Mouse (Mus musculus): ENCODE data around the gene Hist1h4m. TPM values are rescaled to one million over a fixed set of nuclear protein-coding genes. Genes with fewer than 3 reads are reported as not detected.
A peak's percentile ranks its signal among the peaks of the same experiment; 100 is the strongest.

Gene Hist1h4m
- polyA plus RNA-seq, 1 experiment: not detected

- no peak overlapping the region for H3K27ac ChIP-seq (ENCODE audit: insufficient read depth, low read depth, low read length)
- TF ChIP-seq POLR2A (IDR thresholded peaks at IDR 0.05; ENCODE audit: insufficient read depth, low read depth, low read length) (no peak), CTCF (IDR thresholded peaks at IDR 0.05; ENCODE audit: insufficient read depth, low read depth, low read length) (no peak)
- WGBS: 62% methylated on average over 3 of the region's 3 CpGs
Measured at GRCm38 (mm10) chr13:21852215-21852945, 40.8 kb downstream of the Hist1h4m start.

DNA sequence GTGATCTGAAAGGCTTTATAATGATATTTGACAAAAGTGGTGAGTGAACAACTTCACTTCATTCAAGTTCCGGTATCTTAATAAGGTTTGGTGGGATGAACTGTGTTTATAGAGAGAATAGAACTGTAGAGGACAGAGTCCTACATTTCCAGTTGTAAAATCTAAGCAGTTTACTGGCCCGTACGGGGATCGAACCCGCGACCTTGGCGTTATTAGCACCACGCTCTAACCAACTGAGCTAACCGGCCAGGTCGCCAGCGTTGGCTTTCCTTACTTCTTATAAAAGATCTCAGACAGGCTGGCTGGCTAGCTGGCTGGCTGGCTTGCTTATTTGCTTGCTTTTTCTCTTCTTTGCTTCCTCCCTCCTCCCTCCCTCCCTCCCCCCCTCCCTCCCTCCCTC is 43.6 kb downstream of the Hist1h4m start:
- TF ChIP-seq CTCF (IDR thresholded peaks at IDR 0.05; ENCODE audit: insufficient read depth, low read depth, low read length) (no peak), POLR2A (IDR thresholded peaks at IDR 0.05; ENCODE audit: insufficient read depth, low read depth, low read length) (no peak)
- WGBS: 4% methylated on average over 11 of the region's 11 CpGs
- peak overlapping the region; percentile 36; the same call in 1 of the 2 replicates for H3K4me3 ChIP-seq (ENCODE audit: insufficient read depth, low read depth, low read length)
- H3K27ac ChIP-seq (ENCODE audit: insufficient read depth, low read depth, low read length): no peak overlapping the region
- H3K4me1 ChIP-seq (ENCODE audit: control insufficient read depth, insufficient read depth, low read length): peaks cover 2% of the 10 kb centered on the region; the same call in 1 of the 2 replicates

More at GRCm38 (mm10) chr13:21852215-21852945, 40.8 kb downstream of the Hist1h4m start:
- Histone ChIP-seq H3K4me3 (ENCODE audit: insufficient read depth, low read depth, low read length) (no peak overlapping the region), H3K4me1 (ENCODE audit: control insufficient read depth, insufficient read depth, low read length) (peaks cover 2% of the 10 kb centered on the region; the same call in 1 of the 2 replicates)

GRCm38 (mm10) chr13:21855698-21856162 is 44.2 kb downstream of the Hist1h4m start:
- no peak overlapping the region for H3K27ac ChIP-seq (ENCODE audit: insufficient read depth, low read depth, low read length)
- 7% methylated on average over 15 of the region's 15 CpGs for WGBS

DNA sequence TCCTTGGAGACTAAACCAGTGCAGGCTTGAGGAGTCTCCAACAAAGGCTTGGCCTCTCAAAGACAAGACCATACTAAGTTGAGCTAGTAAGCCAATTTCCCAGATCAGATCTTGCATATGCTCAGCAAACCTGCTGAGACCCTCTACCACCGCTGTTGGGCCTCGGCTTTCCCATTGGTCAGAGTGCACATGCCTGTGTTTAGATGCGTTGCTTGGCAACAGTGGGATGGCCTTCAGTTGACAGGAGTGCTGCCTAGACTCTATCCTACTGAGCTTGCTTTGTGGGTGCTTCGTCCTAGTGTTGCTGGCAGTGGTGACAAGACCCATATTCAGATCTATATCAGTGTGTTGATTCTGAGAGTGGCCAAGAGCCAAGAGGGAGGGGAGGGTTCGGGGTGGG is 50.1 kb downstream of the Hist1h4m start:
- 22% methylated on average over 5 of the region's 5 CpGs for WGBS
- TF ChIP-seq POLR2A (IDR thresholded peaks at IDR 0.05; ENCODE audit: insufficient read depth, low read depth, low read length) (no peak), CTCF (IDR thresholded peaks at IDR 0.05; ENCODE audit: insufficient read depth, low read depth, low read length) (no peak)
- H3K4me3 ChIP-seq (ENCODE audit: insufficient read depth, low read depth, low read length): no peak overlapping the region
- no peak overlapping the region for H3K27ac ChIP-seq (ENCODE audit: insufficient read depth, low read depth, low read length)
- H3K4me1 ChIP-seq (ENCODE audit: control insufficient read depth, insufficient read depth, low read length): no peaks in the 10 kb centered on the region

More at GRCm38 (mm10) chr13:21855698-21856162, 44.2 kb downstream of the Hist1h4m start:
- no peak for TF ChIP-seq POLR2A (IDR thresholded peaks at IDR 0.05; ENCODE audit: insufficient read depth, low read depth, low read length)
- TF ChIP-seq CTCF (IDR thresholded peaks at IDR 0.05; ENCODE audit: insufficient read depth, low read depth, low read length): no peak
- peaks cover 2% of the 10 kb centered on the region; the same call in 1 of the 2 replicates for H3K4me1 ChIP-seq (ENCODE audit: control insufficient read depth, insufficient read depth, low read length)
- peak overlapping the region; percentile 61 for H3K4me3 ChIP-seq (ENCODE audit: insufficient read depth, low read depth, low read length)

Other genes starting within 250 kb of the Hist1h4m start
- gene Olfr1364, start 230.0 kb upstream of the Hist1h4m start, polyA plus RNA-seq (2012; ENCODE audit: insufficient read depth, insufficient read length, low replicate concordance, missing spikeins): not detected in 2 replicates
- not detected in 2 replicates for gene Olfr1362, start 197.7 kb upstream of the Hist1h4m start, polyA plus RNA-seq (2012; ENCODE audit: insufficient read depth, insufficient read length, low replicate concordance, missing spikeins)
- not detected in 2 replicates for gene Olfr11, start 169.2 kb upstream of the Hist1h4m start, polyA plus RNA-seq (2012; ENCODE audit: insufficient read depth, insufficient read length, low replicate concordance, missing spikeins)
- gene Olfr1361, start 148.4 kb upstream of the Hist1h4m start, polyA plus RNA-seq (2012; ENCODE audit: insufficient read depth, insufficient read length, low replicate concordance, missing spikeins): not detected in 2 replicates
- not detected in 2 replicates for gene Olfr1360, start 134.3 kb upstream of the Hist1h4m start, polyA plus RNA-seq (2012; ENCODE audit: insufficient read depth, insufficient read length, low replicate concordance, missing spikeins)
- not detected in 2 replicates for gene Olfr1359, start 113.6 kb upstream of the Hist1h4m start, polyA plus RNA-seq (2012; ENCODE audit: insufficient read depth, insufficient read length, low replicate concordance, missing spikeins)
- not detected in 2 replicates for gene Hist1h2bl, start 95.6 kb upstream of the Hist1h4m start, polyA plus RNA-seq (2012; ENCODE audit: insufficient read depth, insufficient read length, low replicate concordance, missing spikeins)
- not detected in 2 replicates for gene Hist1h2ai, start 95.3 kb upstream of the Hist1h4m start, polyA plus RNA-seq (2012; ENCODE audit: insufficient read depth, insufficient read length, low replicate concordance, missing spikeins)
- not detected in 2 replicates for gene Hist1h3h, start 94.1 kb upstream of the Hist1h4m start, polyA plus RNA-seq (2012; ENCODE audit: insufficient read depth, insufficient read length, low replicate concordance, missing spikeins)
- not detected in 2 replicates for gene Hist1h2bm, start 89.7 kb upstream of the Hist1h4m start, polyA plus RNA-seq (2012; ENCODE audit: insufficient read depth, insufficient read length, low replicate concordance, missing spikeins)
- not detected in 2 replicates for gene Hist1h4j, start 76.7 kb upstream of the Hist1h4m start, polyA plus RNA-seq (2012; ENCODE audit: insufficient read depth, insufficient read length, low replicate concordance, missing spikeins)
- not detected in 2 replicates for gene Hist1h4k, start 61.2 kb upstream of the Hist1h4m start, polyA plus RNA-seq (2012; ENCODE audit: insufficient read depth, insufficient read length, low replicate concordance, missing spikeins)
- not detected in 2 replicates for gene Hist1h2ak, start 57.9 kb upstream of the Hist1h4m start, polyA plus RNA-seq (2012; ENCODE audit: insufficient read depth, insufficient read length, low replicate concordance, missing spikeins)
- not detected in 2 replicates for gene Hist1h2bn, start 57.6 kb upstream of the Hist1h4m start, polyA plus RNA-seq (2012; ENCODE audit: insufficient read depth, insufficient read length, low replicate concordance, missing spikeins)
- gene Hist1h1b, start 31.1 kb upstream of the Hist1h4m start, polyA plus RNA-seq (2012; ENCODE audit: insufficient read depth, insufficient read length, low replicate concordance, missing spikeins): not detected in 2 replicates
- gene Hist1h3i, start 28.4 kb upstream of the Hist1h4m start, polyA plus RNA-seq (2012; ENCODE audit: insufficient read depth, insufficient read length, low replicate concordance, missing spikeins): not detected in 2 replicates
- gene Hist1h2an, start 24.5 kb upstream of the Hist1h4m start, polyA plus RNA-seq (2012; ENCODE audit: insufficient read depth, insufficient read length, low replicate concordance, missing spikeins): not detected in 2 replicates
- not detected in 2 replicates for gene Hist1h2bp, start 24.3 kb upstream of the Hist1h4m start, polyA plus RNA-seq (2012; ENCODE audit: insufficient read depth, insufficient read length, low replicate concordance, missing spikeins)
- not detected in 2 replicates for gene Hist1h2bq, start 1.5 kb upstream of the Hist1h4m start, polyA plus RNA-seq (2012; ENCODE audit: insufficient read depth, insufficient read length, low replicate concordance, missing spikeins)
- gene Hist1h2ao, start 1.3 kb upstream of the Hist1h4m start, polyA plus RNA-seq (2012; ENCODE audit: insufficient read depth, insufficient read length, low replicate concordance, missing spikeins): not detected in 2 replicates
- gene Hist1h4n, start 20.4 kb downstream of the Hist1h4m start, polyA plus RNA-seq (2012; ENCODE audit: insufficient read depth, insufficient read length, low replicate concordance, missing spikeins): not detected in 2 replicates
- gene Hist1h2ap, start 21.8 kb downstream of the Hist1h4m start, polyA plus RNA-seq (2012; ENCODE audit: insufficient read depth, insufficient read length, low replicate concordance, missing spikeins): not detected in 2 replicates
- gene Hist1h2br, start 22.0 kb downstream of the Hist1h4m start, polyA plus RNA-seq (2012; ENCODE audit: insufficient read depth, insufficient read length, low replicate concordance, missing spikeins): not detected in 2 replicates
- not detected in 2 replicates for gene Zfp184, start 133.3 kb downstream of the Hist1h4m start, polyA plus RNA-seq (2012; ENCODE audit: insufficient read depth, insufficient read length, low replicate concordance, missing spikeins)
- gene Pom121l2, start 169.4 kb downstream of the Hist1h4m start, polyA plus RNA-seq (2012; ENCODE audit: insufficient read depth, insufficient read length, low replicate concordance, missing spikeins): not detected in 2 replicates
- gene Prss16, start 198.0 kb downstream of the Hist1h4m start, polyA plus RNA-seq (2012; ENCODE audit: insufficient read depth, insufficient read length, low replicate concordance, missing spikeins): 263 TPM in 1 of 2 replicates, not detected in the other
- gene Hist1h2ah, start 223.8 kb downstream of the Hist1h4m start, polyA plus RNA-seq (2012; ENCODE audit: insufficient read depth, insufficient read length, low replicate concordance, missing spikeins): not detected in 2 replicates
- not detected in 2 replicates for gene Hist1h2bk, start 224.1 kb downstream of the Hist1h4m start, polyA plus RNA-seq (2012; ENCODE audit: insufficient read depth, insufficient read length, low replicate concordance, missing spikeins)
- not detected in 2 replicates for gene Hist1h4i, start 229.6 kb downstream of the Hist1h4m start, polyA plus RNA-seq (2012; ENCODE audit: insufficient read depth, insufficient read length, low replicate concordance, missing spikeins)
- not detected in 2 replicates for gene Hist1h2ag, start 231.2 kb downstream of the Hist1h4m start, polyA plus RNA-seq (2012; ENCODE audit: insufficient read depth, insufficient read length, low replicate concordance, missing spikeins)
- gene Hist1h2bj, start 231.5 kb downstream of the Hist1h4m start, polyA plus RNA-seq (2012; ENCODE audit: insufficient read depth, insufficient read length, low replicate concordance, missing spikeins): not detected in 2 replicates

Measured in olfactory bulb, adult 2 months (tissue).